Mouse (Mus musculus): ENCODE measurements around the gene Gm815. TPM values are rescaled to one million over a fixed set of nuclear protein-coding genes. Genes with fewer than 3 reads are reported as not detected.

Gm815 gene
- total and polyA plus RNA-seq, 2 experiments from 2014 or later: not detected

GRCm38 (mm10) chr19:26846017-26846285, 39.7 kb upstream of the Gm815 start:
- Histone ChIP-seq H3K9me3 (replicated peaks; ENCODE audit: control insufficient read depth, low read length) (no peaks in the 10 kb centered on the region), H3K4me1 (ENCODE audit: control insufficient read depth, insufficient read depth) (0 out of 2 replicates have a peak, but pooled peaks cover 5% of the 10 kb centered on the region), H3K4me3 (ENCODE audit: low read depth, low read length) (peak overlapping the region; percentile 53), H3K4me2 (ENCODE audit: low read depth, low read length) (peak overlapping the region; percentile 58), H3K9ac (replicated peaks; ENCODE audit: low read depth, low read length) (no peak overlapping the region), H3K36me3 (replicated peaks; ENCODE audit: control insufficient read depth, insufficient read depth, low read length) (no peaks in the 10 kb centered on the region), H3K27me3 (ENCODE audit: control insufficient read depth, insufficient read depth, low read length) (no peaks in the 10 kb centered on the region), H3K27ac (ENCODE audit: low read depth) (no peak overlapping the region)
- ATAC-seq (ENCODE audit: insufficient read depth, low read depth) (no peak), DNase-seq (ENCODE audit: low spot score) (no peak)
- 0% methylated on average over 1 of the region's 1 CpGs for WGBS
- TF ChIP-seq EP300 (IDR thresholded peaks at IDR 0.05; ENCODE audit: low read depth) (no peak), CTCF (IDR thresholded peaks at IDR 0.05; ENCODE audit: low read depth) (no peak)

GRCm38 (mm10) chr19:26851017-26851782, 34.5 kb upstream of the Gm815 start:
- Histone ChIP-seq H3K4me1 (ENCODE audit: control insufficient read depth, insufficient read depth) (peaks cover 13% of the 10 kb centered on the region; the same call in 1 of the 2 replicates), H3K36me3 (replicated peaks; ENCODE audit: control insufficient read depth, insufficient read depth, low read length) (no peaks in the 10 kb centered on the region), H3K27ac (ENCODE audit: low read depth) (no peak overlapping the region), H3K4me2 (ENCODE audit: low read depth, low read length) (no peak overlapping the region), H3K9ac (replicated peaks; ENCODE audit: low read depth, low read length) (no peak overlapping the region), H3K4me3 (ENCODE audit: low read depth, low read length) (no peak overlapping the region), H3K9me3 (replicated peaks; ENCODE audit: control insufficient read depth, low read length) (no peaks in the 10 kb centered on the region), H3K27me3 (ENCODE audit: control insufficient read depth, insufficient read depth, low read length) (no peaks in the 10 kb centered on the region)
- TF ChIP-seq CTCF (IDR thresholded peaks at IDR 0.05; ENCODE audit: low read depth) (no peak), EP300 (IDR thresholded peaks at IDR 0.05; ENCODE audit: low read depth) (no peak)
- peak; percentile 22 for DNase-seq (ENCODE audit: low spot score)
- 63% methylated on average over 10 of the region's 10 CpGs for WGBS
- ATAC-seq (ENCODE audit: insufficient read depth, low read depth): no peak

GRCm38 (mm10) chr19:26852325-26852900, 33.3 kb upstream of the Gm815 start:
- H3K9ac ChIP-seq (replicated peaks; ENCODE audit: low read depth, low read length): no peak overlapping the region
- no peak overlapping the region for H3K27ac ChIP-seq (ENCODE audit: low read depth)
- 44% methylated on average over 10 of the region's 10 CpGs for WGBS
- H3K4me3 ChIP-seq (ENCODE audit: low read depth, low read length): no peak overlapping the region
- DNase-seq (ENCODE audit: low spot score): no peak
- TF ChIP-seq EP300 (IDR thresholded peaks at IDR 0.05; ENCODE audit: low read depth): no peak
- no peak for TF ChIP-seq CTCF (IDR thresholded peaks at IDR 0.05; ENCODE audit: low read depth)
- 0 out of 2 replicates have a peak, but pooled peaks have one; percentile 44 for ATAC-seq (ENCODE audit: insufficient read depth, low read depth)
- H3K9me3 ChIP-seq (replicated peaks; ENCODE audit: control insufficient read depth, low read length): no peaks in the 10 kb centered on the region
- H3K4me2 ChIP-seq (ENCODE audit: low read depth, low read length): no peak overlapping the region
- H3K4me1 ChIP-seq (ENCODE audit: control insufficient read depth, insufficient read depth): peaks cover 13% of the 10 kb centered on the region; the same call in 1 of the 2 replicates
- no peaks in the 10 kb centered on the region for H3K36me3 ChIP-seq (replicated peaks; ENCODE audit: control insufficient read depth, insufficient read depth, low read length)
- no peaks in the 10 kb centered on the region for H3K27me3 ChIP-seq (ENCODE audit: control insufficient read depth, insufficient read depth, low read length)

- H3K9ac ChIP-seq (replicated peaks; ENCODE audit: low read depth, low read length): no peak overlapping the region
- peaks cover 17% of the 10 kb centered on the region for H3K4me1 ChIP-seq (ENCODE audit: control insufficient read depth, insufficient read depth)
- H3K27me3 ChIP-seq (ENCODE audit: control insufficient read depth, insufficient read depth, low read length): no peaks in the 10 kb centered on the region
- TF ChIP-seq CTCF (IDR thresholded peaks at IDR 0.05; ENCODE audit: low read depth): no peak
- H3K4me2 ChIP-seq (ENCODE audit: low read depth, low read length): no peak overlapping the region
- H3K4me3 ChIP-seq (ENCODE audit: low read depth, low read length): no peak overlapping the region
- no peak for DNase-seq (ENCODE audit: low spot score)
- H3K27ac ChIP-seq (ENCODE audit: low read depth): no peak overlapping the region; the same call in 1 of the 2 replicates
- no peaks in the 10 kb centered on the region for H3K36me3 ChIP-seq (replicated peaks; ENCODE audit: control insufficient read depth, insufficient read depth, low read length)
- no peak; the same call in 1 of the 2 replicates for ATAC-seq (ENCODE audit: insufficient read depth, low read depth)
- 45% methylated on average over 8 of the region's 8 CpGs for WGBS
- no peaks in the 10 kb centered on the region for H3K9me3 ChIP-seq (replicated peaks; ENCODE audit: control insufficient read depth, low read length)
Measured at GRCm38 (mm10) chr19:26853701-26854282, 31.9 kb upstream of the Gm815 start.

- H3K9me3 ChIP-seq (replicated peaks; ENCODE audit: control insufficient read depth, low read length): no peaks in the 10 kb centered on the region
- DNase-seq (ENCODE audit: low spot score) (no peak), ATAC-seq (ENCODE audit: insufficient read depth, low read depth) (no peak)
- no peak for TF ChIP-seq CTCF (IDR thresholded peaks at IDR 0.05; ENCODE audit: low read depth)
- TF ChIP-seq EP300 (IDR thresholded peaks at IDR 0.05; ENCODE audit: low read depth): no peak
- H3K27ac ChIP-seq (ENCODE audit: low read depth): no peak overlapping the region
- no peak overlapping the region for H3K9ac ChIP-seq (replicated peaks; ENCODE audit: low read depth, low read length)
- no peaks in the 10 kb centered on the region for H3K27me3 ChIP-seq (ENCODE audit: control insufficient read depth, insufficient read depth, low read length)
- 67% methylated on average over 4 of the region's 4 CpGs for WGBS
- no peak overlapping the region for H3K4me3 ChIP-seq (ENCODE audit: low read depth, low read length)
- H3K4me1 ChIP-seq (ENCODE audit: control insufficient read depth, insufficient read depth): peaks cover 17% of the 10 kb centered on the region
- no peak overlapping the region for H3K4me2 ChIP-seq (ENCODE audit: low read depth, low read length)
- H3K36me3 ChIP-seq (replicated peaks; ENCODE audit: control insufficient read depth, insufficient read depth, low read length): no peaks in the 10 kb centered on the region
Measured at GRCm38 (mm10) chr19:26854661-26855060, 31.0 kb upstream of the Gm815 start.
